Mouse (Mus musculus) E14TG2a.4 (cell line): ENCODE results near the gene Sap30bp.

ENCODE experiments used
- H3K27me3 ChIP-seq: 2 replicates; pipeline ENCODE4 v1.6.1; 2014; ENCODE audit warnings: low read length, control low read depth; ENCODE audit not compliant: insufficient read depth
- H3K36me3 ChIP-seq: 2 replicates; pipeline ENCODE4 v1.6.1; 2014; ENCODE audit warnings: low read length, control low read depth; ENCODE audit not compliant: insufficient read depth
- H3K4me1 ChIP-seq: replicated peaks from 2 replicates; pipeline ENCODE4 v1.6.1; 2014; ENCODE audit warnings: low read depth, low read length, control low read depth
- H3K4me3 ChIP-seq: replicated peaks from 2 replicates; pipeline ENCODE4 v1.5.1; 2014; ENCODE audit warnings: mild to moderate bottlenecking, low read length
- H3K9me3 ChIP-seq: 2 replicates; pipeline ENCODE4 v1.6.1; 2014; ENCODE audit warnings: low read length, control low read depth
- CTCF ChIP-seq: conservative IDR thresholded peaks from 2 replicates; pipeline ENCODE4 v1.5.1; 2014; ENCODE audit warnings: low read length
- NANOG ChIP-seq: IDR thresholded peaks from 2 replicates; pipeline ENCODE4 v1.6.1; 2014; ENCODE audit warnings: borderline replicate concordance, low read length, mixed read lengths
- POU5F1 ChIP-seq: IDR thresholded peaks from 2 replicates; pipeline ENCODE4 v1.6.1; 2014; ENCODE audit warnings: low read length, borderline replicate concordance

Gene Sap30bp

GRCm38 (mm10) chr11:116012262-116012947 is 79.3 kb downstream of the Sap30bp start, which contains the start of gene Galk1:
Galk1 (minus strand) TSS chr11:116012719.
- peaks cover 54% of the 10 kb centered on the region for H3K4me1 ChIP-seq
- H3K9me3 ChIP-seq, result no peaks in the 10 kb centered on the region
- H3K4me3 ChIP-seq, result peak within 1 kb of the TSS; percentile 92
- peaks cover 5% of the 10 kb centered on the region for H3K27me3 ChIP-seq
- H3K36me3 ChIP-seq, result peaks cover 37% of the 10 kb centered on the region
- TF ChIP-seq CTCF, result no peak
- no peak for TF ChIP-seq POU5F1
- TF ChIP-seq NANOG, result no peak

GRCm38 (mm10) chr11:116014821-116015220 is 81.7 kb downstream of the Sap30bp start:
- peaks cover 5% of the 10 kb centered on the region for H3K27me3 ChIP-seq
- H3K4me3 ChIP-seq, result no peak overlapping the region
- peaks cover 39% of the 10 kb centered on the region for H3K4me1 ChIP-seq
- H3K36me3 ChIP-seq, result peaks cover 13% of the 10 kb centered on the region
- no peak for TF ChIP-seq CTCF
- TF ChIP-seq NANOG, result no peak
- no peak for TF ChIP-seq POU5F1
- no peaks in the 10 kb centered on the region for H3K9me3 ChIP-seq
